Mouse (Mus musculus): ENCODE data around the gene Man1a. TPM values are rescaled to one million over a fixed set of nuclear protein-coding genes. Genes with fewer than 3 reads are reported as not detected.
A peak's percentile ranks its signal among the peaks of the same experiment; 100 is the strongest.

The Man1a gene
- polyA plus RNA-seq, 1 experiment from 2014 or later = 11.0 TPM

DNA sequence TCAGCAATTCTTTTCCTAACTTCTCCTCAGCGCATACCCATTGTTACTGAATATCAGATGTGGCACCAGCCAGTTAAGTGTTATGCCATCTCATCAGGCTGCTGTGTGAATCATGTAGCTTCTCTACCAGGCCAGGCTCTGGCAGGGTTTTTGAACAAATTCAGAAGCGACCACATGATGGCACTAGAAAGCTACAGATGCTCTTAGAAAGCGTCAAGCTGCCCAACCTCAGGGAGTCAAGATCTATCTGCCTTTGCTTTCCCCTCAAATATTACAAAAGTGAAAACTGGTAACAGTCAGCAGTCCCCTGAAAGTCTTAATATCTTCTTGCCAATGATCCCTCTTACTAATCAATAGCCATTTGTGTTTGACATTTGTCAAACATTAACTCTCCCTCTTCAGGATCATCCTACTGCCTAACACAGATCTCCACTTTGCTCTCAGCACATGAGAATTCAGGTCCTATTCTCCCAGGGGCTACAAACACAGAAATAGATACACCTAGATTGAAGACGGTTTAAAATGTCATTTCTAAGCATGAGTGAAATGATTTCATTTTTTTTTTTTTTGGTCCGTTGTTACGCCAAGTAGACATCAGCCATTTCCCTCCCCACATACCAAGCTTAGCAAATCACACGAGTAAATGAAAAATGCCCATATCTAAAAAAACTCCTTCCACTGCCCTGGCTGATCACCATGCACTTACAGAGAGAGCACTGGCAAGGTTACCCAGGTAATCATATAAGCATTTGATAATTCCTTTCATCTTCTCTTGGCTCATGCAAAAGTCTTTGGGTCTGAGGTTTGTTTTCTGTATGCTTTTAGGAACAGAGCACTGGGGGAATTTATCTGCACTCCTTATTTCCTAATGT lies 212.7 kb downstream of the Man1a start:
- 41% methylated on average over 7 of the region's 7 CpGs for WGBS
- Histone ChIP-seq H3K9ac (ENCODE audit: low read length) (no peak overlapping the region), H3K4me3 (ENCODE audit: low read depth, low read length) (no peak overlapping the region), H3K9me3 (ENCODE audit: control insufficient read depth, low read length) (no peaks in the 10 kb centered on the region), H3K4me2 (replicated peaks; ENCODE audit: low read depth) (no peak overlapping the region), H3K27me3 (ENCODE audit: control insufficient read depth, insufficient read depth, low read length) (no peaks in the 10 kb centered on the region), H3K27ac (replicated peaks) (no peak overlapping the region), H3K4me1 (replicated peaks; ENCODE audit: control insufficient read depth, insufficient read depth) (no peaks in the 10 kb centered on the region), H3K36me3 (ENCODE audit: control insufficient read depth, insufficient read depth, low read length) (no peaks in the 10 kb centered on the region)
- ATAC-seq (ENCODE audit: low FRiP score, low TSS enrichment) = peak; percentile 29; the same call in 1 of the 2 replicates
- TF ChIP-seq EP300 (optimal IDR thresholded peaks at IDR 0.05) = no peak
- peak; percentile 90 for TF ChIP-seq CTCF (IDR thresholded peaks at IDR 0.05; ENCODE audit: low read depth)
- DNase-seq (ENCODE audit: low spot score) = peak; percentile 68

DNA sequence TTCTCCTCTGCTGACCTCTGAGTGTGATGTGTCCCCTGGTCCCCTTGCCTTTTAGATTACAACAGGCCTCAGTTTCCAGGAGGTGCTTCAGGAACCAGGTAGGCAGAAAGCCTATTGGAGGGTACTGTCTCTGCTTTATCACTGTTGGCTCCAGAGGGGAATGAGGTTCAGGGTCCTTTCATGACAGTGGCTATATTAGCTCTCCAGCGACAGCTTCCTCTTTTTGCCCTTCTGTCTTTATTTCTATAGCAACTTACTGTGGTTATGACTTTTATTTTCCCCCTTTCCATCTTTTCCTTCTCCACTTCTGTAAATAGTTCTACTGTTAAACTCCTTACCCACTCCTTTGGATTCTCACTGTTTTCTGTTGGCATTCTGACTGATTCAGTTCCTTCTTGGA lies 216.5 kb downstream of the Man1a start:
- ATAC-seq (ENCODE audit: low FRiP score, low TSS enrichment) (no peak), DNase-seq (ENCODE audit: low spot score) (no peak)
- TF ChIP-seq EP300 (optimal IDR thresholded peaks at IDR 0.05) (no peak), CTCF (IDR thresholded peaks at IDR 0.05; ENCODE audit: low read depth) (no peak)
- Histone ChIP-seq H3K36me3 (ENCODE audit: control insufficient read depth, insufficient read depth, low read length) (no peaks in the 10 kb centered on the region), H3K4me2 (replicated peaks; ENCODE audit: low read depth) (no peak overlapping the region), H3K27ac (replicated peaks) (no peak overlapping the region), H3K9me3 (ENCODE audit: control insufficient read depth, low read length) (no peaks in the 10 kb centered on the region), H3K27me3 (ENCODE audit: control insufficient read depth, insufficient read depth, low read length) (no peaks in the 10 kb centered on the region), H3K4me3 (ENCODE audit: low read depth, low read length) (no peak overlapping the region), H3K9ac (ENCODE audit: low read length) (no peak overlapping the region), H3K4me1 (replicated peaks; ENCODE audit: control insufficient read depth, insufficient read depth) (no peaks in the 10 kb centered on the region)
- 83% methylated on average over 1 of the region's 1 CpGs for WGBS

DNA sequence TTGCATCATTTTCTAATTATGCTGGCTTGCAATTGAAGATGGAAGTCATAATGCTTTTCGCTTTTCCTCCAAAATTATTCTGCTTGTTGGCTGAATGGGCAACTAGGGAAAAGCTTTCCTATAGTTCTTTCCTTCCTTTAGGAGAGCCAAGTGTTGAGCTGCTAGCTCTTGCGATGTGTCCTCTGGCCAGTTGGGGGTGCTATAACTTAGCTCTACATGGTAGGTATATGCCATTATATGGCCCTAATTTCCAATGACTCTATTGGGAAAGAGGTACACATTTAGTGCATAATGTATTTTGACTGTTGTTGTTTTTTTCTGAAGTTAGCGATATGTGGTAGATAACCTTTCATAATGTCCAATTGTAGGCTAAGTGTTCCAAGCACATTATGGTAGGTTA lies 217.2 kb downstream of the Man1a start:
- 84% methylated on average over 3 of the region's 3 CpGs for WGBS
- DNase-seq (ENCODE audit: low spot score) (no peak), ATAC-seq (ENCODE audit: low FRiP score, low TSS enrichment) (no peak)

More for the DNA sequence above, 217.2 kb downstream of the Man1a start:
- no peak overlapping the region for H3K27ac ChIP-seq (replicated peaks)
- no peaks in the 10 kb centered on the region for H3K9me3 ChIP-seq (ENCODE audit: control insufficient read depth, low read length)
- H3K36me3 ChIP-seq (ENCODE audit: control insufficient read depth, insufficient read depth, low read length) = no peaks in the 10 kb centered on the region
- H3K27me3 ChIP-seq (ENCODE audit: control insufficient read depth, insufficient read depth, low read length) = no peaks in the 10 kb centered on the region
- H3K4me1 ChIP-seq (replicated peaks; ENCODE audit: control insufficient read depth, insufficient read depth) = no peaks in the 10 kb centered on the region
- TF ChIP-seq EP300 (optimal IDR thresholded peaks at IDR 0.05) = no peak
- peak; percentile 48 for TF ChIP-seq CTCF (IDR thresholded peaks at IDR 0.05; ENCODE audit: low read depth)
- H3K9ac ChIP-seq (ENCODE audit: low read length) = no peak overlapping the region
- no peak overlapping the region for H3K4me2 ChIP-seq (replicated peaks; ENCODE audit: low read depth)
- no peak overlapping the region for H3K4me3 ChIP-seq (ENCODE audit: low read depth, low read length)

Data from stomach, postnatal 0 days (tissue).